Mouse (Mus musculus) layer of hippocampus, adult 9-10 months (tissue): ENCODE data around the gene Tmem169.

Experiments used
- DNase-seq: peaks from one replicate; pipeline ENCODE4 v3.0.0; 2022; ENCODE audit warnings: low spot score

Tmem169 gene

DNA sequence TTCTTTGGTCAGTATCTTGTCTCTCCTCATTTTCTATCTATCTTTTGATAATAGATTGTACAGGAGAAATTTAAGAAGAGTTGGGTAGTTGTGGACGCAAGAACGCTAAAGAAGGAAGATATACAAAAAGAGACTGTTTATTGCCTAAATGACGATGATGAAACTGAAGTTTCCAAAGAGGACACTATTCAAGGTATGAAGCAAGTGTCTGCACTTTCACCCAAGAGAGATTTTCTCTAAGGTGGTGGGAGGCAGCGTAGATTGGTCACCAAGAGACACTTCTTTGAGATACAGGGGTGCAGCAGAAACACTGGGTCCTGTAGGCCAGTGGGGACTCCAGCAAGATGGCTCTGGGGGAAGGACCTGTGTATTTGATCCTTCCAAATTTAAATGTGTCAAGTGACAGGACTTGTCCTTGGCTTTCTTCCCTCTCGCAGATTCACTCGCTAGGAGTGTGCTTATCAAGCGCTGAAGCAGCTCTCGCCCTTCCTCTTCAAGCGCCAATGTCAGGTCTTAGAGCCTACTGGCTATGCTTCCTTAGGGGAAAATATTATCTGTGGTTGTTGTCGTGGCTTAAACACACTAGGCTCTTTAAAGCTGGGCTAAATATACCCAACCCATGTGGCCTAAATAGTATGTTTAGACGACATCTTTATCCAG is 42.1 kb downstream of the Tmem169 start:
- DNase-seq, result no peak

DNA sequence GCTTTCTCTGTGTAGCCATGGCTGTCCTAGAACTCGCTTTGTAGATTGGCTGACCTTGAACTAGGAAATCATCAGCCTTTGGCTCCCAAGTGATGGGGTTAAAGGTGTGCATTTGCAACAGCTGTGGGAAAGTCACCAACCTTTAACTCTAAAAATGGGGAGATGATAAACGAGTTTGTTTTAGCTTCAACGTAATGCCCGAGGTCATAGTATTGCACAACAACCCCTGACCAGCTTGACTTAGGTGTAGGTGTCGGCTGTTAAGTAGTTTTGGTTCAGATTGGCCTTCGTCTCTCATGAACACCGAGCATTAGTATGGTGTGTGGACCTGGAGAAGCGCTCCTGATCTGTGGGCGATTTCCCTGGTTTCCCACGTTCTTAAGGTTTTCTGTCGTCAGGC is 50.6 kb downstream of the Tmem169 start:
- DNase-seq, result no peak

DNA sequence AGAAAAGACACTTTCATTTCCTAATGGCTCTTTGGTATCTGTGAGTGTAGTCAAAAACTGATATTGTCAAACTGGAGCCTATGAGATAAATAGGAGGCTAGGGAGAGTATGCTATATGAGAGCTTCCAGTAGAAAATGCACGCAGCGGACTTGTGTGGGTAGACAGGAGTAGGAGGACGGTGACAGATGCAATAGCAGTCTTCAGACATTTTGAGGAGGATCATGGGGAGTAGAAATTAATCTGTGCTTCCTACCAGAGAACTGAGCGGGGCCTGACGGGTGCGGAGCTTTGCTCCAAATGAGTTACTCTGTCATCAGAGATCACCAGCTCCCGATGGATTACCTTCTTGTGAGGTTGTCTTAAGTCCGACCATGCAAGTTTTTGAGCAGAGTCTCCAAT is 52.6 kb downstream of the Tmem169 start:
- DNase-seq, result no peak

DNA sequence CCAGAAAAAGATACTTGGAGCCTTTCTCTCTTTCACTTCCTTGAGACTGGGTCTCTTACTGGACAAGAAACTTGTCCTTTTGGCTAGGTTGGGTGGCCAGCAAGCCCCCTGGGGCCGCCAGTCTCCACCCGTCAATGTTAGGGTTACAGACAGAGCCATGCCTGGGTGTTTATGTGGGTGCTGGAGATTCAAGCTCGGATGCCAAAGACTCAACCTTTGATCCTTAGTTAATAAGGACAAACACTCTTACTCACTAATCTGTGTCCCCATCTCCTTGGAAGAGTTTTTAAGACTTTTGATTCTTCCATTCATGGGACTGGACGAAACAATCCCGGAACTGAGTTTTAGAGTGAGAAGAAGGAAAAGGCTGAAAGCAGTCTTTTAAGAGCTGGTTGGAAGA is 54.2 kb downstream of the Tmem169 start:
- no peak for DNase-seq

DNA sequence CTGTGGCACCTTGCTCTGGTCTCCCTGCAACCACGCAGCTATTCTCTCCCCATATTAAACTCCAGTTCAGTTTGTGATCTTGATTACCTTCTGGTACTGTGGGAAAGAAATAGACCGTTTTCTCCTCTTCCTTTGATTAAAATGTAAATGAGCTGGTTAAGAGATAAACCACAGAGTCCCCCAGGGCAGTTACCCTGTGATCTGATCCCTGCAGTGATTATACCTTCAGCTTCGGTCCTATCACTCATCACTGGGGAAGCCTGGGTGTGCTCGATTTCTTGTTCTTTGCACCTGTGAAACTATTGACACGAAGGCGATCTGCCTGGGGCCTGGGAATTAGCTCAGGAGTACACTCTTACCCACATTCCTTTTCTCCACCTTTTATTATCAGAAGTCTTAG is 63.7 kb downstream of the Tmem169 start:
- no peak for DNase-seq
